Mouse (Mus musculus) ovary, postnatal 10 days (tissue): Measurements from ENCODE around the gene Tspan9.

ENCODE experiments used
- DNase-seq: peaks from one replicate; pipeline ENCODE4 v3.0.0; 2022; ENCODE audit warnings: low spot score

Tspan9 gene

DNA sequence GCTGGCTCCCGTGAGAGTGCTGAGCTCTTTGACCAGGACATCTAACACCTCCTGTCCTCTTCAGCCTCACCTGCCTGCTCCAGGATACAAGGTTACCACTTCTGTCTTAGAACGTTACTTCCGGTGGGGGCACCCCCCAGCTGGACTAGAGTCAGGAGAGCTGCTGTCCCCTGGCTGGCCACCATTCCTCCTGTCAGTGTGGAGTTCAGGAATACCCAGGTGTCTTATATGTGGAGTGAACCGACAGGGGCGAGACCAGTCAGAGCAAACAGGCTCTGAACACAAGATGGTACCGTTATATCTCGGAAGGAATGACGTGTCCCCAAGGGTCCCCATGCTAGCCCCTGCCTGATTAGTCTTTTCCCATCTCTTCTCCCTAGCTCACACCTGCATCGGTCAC lies 106.8 kb downstream of the Tspan9 start:
- DNase-seq: no peak

GRCm38 (mm10) chr6:128035930-128036309 lies 107.5 kb downstream of the Tspan9 start:
- no peak for DNase-seq

GRCm38 (mm10) chr6:128035250-128035929 lies 108.0 kb downstream of the Tspan9 start:
- no peak for DNase-seq

DNA sequence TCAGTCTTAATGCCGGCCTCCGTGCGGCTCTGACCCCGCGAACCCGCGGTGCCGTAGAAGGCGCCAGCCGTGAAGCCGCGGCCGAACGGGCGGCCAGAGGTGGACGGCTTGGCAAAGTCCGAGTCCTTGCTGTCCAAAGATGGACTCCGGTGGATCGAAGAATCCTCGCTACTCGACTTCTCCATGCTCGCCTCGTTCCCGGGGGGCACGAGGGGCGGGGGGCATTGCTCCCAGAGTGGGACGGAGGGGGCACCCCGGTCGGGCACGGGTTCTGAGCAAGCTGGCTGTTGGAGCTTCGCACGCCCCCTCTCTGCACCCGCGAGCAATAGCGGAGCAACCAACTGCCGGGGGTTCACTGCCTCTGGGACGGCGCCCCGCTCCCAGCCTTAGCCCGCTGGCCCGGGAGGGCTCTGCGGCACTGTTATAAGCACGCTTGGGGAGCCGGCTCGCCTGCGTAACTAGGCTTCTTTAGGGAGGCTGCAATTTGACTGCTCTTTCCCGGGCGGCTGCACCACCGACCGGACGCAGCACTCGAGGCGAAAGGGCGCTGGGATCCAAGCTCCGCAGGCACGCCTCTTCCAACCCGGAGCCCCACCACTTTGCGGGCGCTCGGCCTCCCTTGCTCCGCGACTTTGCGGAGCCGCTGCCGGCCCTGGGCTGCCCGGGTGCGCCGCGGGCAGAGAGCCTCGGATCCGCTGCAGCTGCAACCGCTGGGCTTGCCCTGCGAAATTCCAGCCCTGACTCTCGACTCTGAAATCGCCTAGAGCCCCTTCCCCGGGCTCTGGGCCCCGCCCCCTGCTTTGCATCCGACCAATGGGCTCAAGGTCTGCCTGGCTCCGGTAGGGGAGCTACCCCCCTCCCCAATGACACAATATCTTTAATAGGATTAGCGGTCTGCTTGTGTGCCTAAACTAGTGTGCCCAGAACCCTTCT lies 108.8 kb downstream of the Tspan9 start:
- peak; percentile 48 for DNase-seq

DNA sequence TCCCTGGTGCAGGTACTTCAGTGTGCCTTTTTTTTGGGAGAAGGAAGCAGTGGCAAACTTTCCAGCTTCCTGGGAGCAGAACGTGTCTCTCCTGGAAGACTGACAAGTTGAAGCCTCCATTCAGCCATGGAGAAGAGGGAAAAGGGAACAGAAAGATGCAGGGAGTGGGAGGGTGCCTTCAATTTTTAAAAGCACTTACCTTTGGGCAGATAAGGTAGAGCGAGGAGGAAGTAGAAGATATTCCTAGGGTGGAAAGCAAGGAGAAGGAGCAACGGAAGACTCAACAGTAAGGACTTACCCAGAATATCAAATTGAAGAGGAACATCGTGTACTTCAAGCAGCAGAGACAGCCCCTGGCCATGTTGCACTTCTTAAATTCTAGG lies 109.5 kb downstream of the Tspan9 start:
- DNase-seq: no peak

DNA sequence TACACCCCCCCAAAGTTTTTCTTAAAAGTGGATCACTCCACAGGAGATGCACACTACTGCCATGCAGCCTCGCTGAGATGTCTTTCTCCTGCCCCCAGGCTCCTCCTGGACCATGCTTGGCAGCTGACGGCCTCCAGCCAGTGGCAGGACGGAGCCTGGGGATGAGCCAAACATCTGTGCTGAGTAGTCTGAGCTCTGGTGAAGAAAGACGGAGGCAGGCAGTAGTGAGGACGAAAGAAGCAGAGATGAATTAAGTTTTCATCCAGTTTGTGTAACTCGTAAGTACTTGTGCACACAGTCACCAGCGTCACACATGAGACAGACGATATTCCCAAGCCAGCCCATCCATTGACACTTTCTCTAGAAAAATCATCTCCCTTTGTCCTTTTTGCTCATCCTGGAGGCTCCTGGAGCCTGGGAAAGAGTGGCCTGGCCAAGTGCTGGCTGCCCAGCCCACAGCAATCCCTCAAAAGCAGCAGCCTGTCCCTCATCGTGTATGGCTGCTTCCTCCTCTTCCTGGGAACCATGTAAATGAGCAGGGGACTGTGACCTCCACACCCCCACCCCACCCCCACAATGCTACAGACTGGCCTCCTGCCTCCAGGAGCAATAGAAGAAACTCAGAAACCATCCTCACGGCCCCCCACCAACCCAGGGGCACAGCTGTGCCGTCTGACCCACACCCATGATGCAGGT lies 110.1 kb downstream of the Tspan9 start:
- DNase-seq: no peak

DNA sequence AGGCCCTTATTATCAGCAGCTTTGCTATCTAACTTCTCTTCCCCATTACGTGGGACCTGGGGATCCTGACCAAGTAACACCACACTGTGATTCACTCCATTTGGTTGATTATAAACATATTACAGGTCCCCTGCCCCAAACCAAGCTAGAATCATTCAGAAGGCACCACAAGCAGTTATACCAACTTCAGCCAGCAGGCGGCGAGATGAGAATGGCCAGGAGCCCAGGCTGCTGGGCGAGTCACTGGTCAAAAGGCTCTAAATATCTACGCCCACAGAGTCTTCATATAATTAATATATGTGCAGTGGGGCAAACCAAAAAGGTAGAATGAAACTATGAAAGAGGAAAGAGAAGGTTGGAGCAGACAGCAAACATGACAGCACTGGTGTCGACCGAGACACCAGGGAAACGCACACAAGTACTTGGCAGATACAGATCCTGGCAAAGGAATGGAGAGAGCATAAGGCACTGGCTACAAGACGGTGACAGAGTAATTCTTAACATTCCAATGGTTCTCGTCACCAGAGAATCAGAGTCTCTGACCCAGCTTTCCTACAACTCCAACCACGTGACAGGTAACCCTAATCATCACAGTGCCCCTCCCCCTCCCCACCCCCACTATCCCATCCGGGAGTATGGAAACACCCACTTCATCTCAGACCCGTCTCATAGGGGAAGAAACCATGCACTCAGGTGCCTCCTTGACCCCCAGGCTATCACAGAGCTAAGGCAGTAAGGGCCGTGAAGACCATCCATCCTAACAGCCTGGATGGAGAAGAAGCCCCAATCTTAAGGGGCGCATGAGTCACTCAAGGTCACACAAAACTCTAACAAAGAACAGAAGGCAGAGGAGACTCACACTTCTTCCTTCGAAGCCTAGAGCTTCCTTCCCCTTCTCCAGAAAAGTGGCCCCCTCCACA lies 110.9 kb downstream of the Tspan9 start:
- peak; percentile 85 for DNase-seq

- DNase-seq: no peak
These were observed 111.8 kb downstream of the Tspan9 start for GRCm38 (mm10) chr6:128031584-128031983.

DNA sequence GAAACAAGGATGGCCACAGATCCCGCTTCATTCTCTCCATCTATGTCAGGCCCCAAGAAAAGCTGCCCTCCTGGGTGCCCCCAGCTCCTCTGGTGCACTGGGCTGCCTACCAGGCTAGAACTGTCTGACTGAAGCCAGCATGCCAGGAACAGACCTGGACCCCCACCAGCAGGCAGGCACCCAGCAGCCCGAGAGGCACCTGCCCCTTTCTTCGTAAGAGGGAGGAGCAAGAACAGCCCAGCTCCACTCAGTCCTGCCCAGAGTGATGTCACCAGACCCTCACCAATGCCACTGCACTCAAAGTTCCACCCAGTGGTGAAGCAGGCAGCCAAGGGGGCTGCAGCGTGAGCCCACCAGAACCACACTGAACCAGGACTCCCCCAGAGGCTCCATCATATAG lies 112.3 kb downstream of the Tspan9 start:
- no peak for DNase-seq

GRCm38 (mm10) chr6:128030475-128030874 lies 112.9 kb downstream of the Tspan9 start:
- no peak for DNase-seq

GRCm38 (mm10) chr6:128029517-128030348 lies 113.7 kb downstream of the Tspan9 start:
- DNase-seq: no peak

DNA sequence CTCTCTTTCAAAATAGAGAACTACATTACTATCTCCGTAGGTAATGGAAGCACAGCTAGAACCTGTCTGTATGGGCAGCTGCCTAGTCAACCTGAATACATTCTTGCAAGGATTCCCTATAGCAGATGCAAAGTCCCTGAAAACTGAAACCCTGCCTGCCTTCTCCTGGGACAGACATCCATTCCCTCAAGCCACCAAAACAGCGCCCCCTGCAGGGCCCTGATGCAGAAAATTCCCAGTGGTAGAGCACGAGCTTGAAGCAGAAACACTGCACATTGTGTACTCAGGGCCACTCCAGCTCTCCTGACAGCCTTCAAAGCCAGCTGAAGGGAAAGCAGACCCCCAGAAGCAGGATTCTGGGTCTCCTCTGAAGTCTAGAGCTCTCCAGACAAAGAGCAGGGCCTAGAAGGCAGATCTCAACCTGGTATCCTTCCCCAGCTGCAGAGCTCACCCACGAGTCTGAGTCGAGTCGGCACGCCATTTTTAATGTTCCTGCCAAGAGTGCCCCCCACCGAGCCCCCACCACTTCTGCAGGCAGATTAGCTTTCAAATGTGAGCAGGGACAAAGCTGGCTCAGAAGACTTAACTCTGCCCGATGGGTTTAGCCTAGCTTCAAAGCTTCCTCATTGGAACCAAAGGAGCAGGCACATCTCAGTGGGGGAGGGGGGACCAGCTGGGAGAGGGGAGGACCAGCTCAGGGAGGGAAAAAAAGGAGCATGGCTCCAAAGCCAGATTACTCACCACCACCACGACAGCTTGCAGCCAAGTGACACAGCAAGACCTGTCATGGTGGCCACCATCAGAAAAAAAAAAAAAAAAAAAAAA lies 115.1 kb downstream of the Tspan9 start:
- DNase-seq: no peak

GRCm38 (mm10) chr6:128025997-128026396 lies 117.4 kb downstream of the Tspan9 start:
- DNase-seq: no peak

DNA sequence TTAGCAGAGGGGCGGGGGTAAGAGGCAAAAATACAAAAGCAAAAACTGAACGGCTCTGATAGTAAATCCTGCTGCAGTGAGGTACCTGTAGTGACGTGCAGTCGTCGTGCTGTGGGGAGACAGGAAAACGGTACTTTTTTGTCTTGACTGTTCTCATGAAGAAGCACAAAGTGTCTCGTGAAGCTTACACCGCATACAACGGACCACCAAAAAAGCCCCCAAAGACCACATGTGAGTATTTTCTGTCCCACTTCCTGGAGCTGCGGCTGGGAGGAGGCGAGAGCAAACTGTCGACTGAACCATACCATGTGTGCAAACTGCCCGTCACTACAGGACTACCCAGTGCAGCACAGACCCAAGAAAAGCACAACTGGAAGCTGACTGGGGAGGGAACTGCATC lies 117.8 kb downstream of the Tspan9 start:
- no peak for DNase-seq

GRCm38 (mm10) chr6:128022207-128022606 lies 121.2 kb downstream of the Tspan9 start:
- DNase-seq: no peak

GRCm38 (mm10) chr6:128021931-128022202 lies 121.5 kb downstream of the Tspan9 start:
- DNase-seq: no peak

DNA sequence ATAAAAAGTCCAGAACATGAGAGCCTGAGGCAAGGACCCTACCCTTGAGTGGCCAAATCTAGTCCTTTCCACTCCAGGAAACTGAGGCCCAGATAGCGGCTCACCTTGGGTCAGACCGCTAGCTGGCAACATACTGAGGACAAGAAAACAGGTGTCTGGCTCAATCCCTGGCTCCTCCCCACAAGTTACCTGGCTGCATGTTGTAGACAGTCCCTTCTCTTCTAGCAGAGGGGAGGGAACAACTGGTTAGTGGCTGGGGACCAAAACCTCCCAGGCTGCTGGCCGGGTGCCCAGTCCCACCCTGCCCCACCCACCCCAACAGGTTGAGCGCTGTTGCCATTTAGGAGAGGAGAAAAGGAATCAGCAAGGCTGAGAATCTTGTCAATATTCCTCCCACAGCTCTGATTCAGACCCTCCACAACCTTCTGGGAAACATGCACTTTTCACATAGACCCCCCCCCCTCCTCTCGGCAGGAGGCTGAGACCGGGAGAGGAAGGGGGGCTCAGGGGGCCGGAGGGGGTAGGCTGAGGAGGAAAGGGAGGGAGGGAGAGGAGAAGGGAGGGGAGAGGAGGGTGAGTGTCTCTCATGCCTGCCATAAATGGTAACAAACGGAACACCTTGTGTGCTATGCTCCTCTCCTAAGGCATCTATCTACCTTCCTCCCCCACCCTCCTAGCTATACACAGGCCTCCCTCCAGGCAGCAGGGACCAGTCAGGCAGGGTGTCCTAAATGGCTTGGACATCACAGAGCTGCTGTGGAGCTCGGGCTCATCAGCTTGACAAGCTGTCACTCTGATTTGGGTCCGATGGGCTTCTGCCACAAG lies 122.1 kb downstream of the Tspan9 start:
- no peak for DNase-seq

GRCm38 (mm10) chr6:128020521-128021057 lies 122.8 kb downstream of the Tspan9 start:
- DNase-seq: no peak

GRCm38 (mm10) chr6:128020053-128020452 lies 123.3 kb downstream of the Tspan9 start:
- no peak for DNase-seq
